Mouse (Mus musculus): ENCODE measurements around the gene 6430531B16Rik. TPM values are rescaled to one million over a fixed set of nuclear protein-coding genes. Genes with fewer than 3 reads are reported as not detected.

Gene 6430531B16Rik
- total and polyA plus RNA-seq, 3 experiments: 0.13 TPM; not detected in 2

DNA sequence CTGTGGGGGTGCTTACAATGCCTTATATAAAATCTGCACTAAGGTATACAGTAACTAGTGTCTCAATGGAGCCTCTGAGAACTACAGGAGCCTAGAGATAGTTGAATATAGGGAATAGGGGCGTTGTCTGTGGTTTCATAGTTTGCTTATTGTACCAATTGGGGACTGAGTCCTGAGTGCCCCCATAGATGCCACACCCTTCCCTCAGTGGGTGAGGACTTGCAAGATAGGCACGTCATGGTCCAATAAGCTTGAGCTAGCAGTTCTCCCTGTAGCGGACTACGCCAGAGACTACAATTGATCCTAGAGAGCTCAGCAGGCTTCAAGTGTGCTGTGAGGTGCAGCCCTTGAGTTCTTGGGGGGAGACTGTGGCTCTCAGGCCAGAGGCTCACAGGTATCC, 23.1 kb downstream of the 6430531B16Rik start:
- H3K9me3 ChIP-seq (replicated peaks; ENCODE audit: insufficient read depth, low read length): no peaks in the 10 kb centered on the region
- H3K36me3 ChIP-seq (ENCODE audit: control insufficient read depth in 1 of 2, insufficient read depth in 2 of 2, low read length in 2 of 2): peaks cover 0 to 8% of the 10 kb centered on the region in 2 experiments; a peak in 2 of 4 replicates
- H3K27ac ChIP-seq (ENCODE audit: control insufficient read depth, low read depth, low read length): no peak overlapping the region
- DNase-seq (ENCODE audit: low read depth, low spot score): peak; percentile 61
- no peaks in the 10 kb centered on the region for H3K79me2 ChIP-seq (ENCODE audit: control insufficient read depth, insufficient read depth, low read length, poor library complexity)
- no peak for TF ChIP-seq NELFE (IDR thresholded peaks at IDR 0.05; ENCODE audit: low read depth, low read length)
- TF ChIP-seq MXI1 (IDR thresholded peaks at IDR 0.05; ENCODE audit: low read depth, low read length): no peak
- TF ChIP-seq TCF12 (IDR thresholded peaks at IDR 0.05; ENCODE audit: low read depth, low read length): no peak
- TF ChIP-seq MAFK (IDR thresholded peaks at IDR 0.05; ENCODE audit: borderline replicate concordance, low read depth, low read length): no peak
- TF ChIP-seq ZNF384 (IDR thresholded peaks at IDR 0.05; ENCODE audit: low read depth, low read length): no peak
- no peak for TF ChIP-seq HCFC1 (IDR thresholded peaks at IDR 0.05; ENCODE audit: low read depth, low read length)
- TF ChIP-seq GABPA (IDR thresholded peaks at IDR 0.05; ENCODE audit: low read depth, low read length): no peak
- TF ChIP-seq BHLHE40 (IDR thresholded peaks at IDR 0.05; ENCODE audit: borderline replicate concordance, low read depth, low read length): no peak
- no peak for TF ChIP-seq GATA1 (IDR thresholded peaks at IDR 0.05; ENCODE audit: low read depth, low read length)
- no peak for TF ChIP-seq E2F4 (IDR thresholded peaks at IDR 0.05; ENCODE audit: borderline replicate concordance, low read depth, low read length)
- no peak for TF ChIP-seq KAT2A (conservative IDR thresholded peaks at IDR 0.05; ENCODE audit: low read depth, low read length)
- no peak for TF ChIP-seq CTCF (IDR thresholded peaks at IDR 0.05 in 2 of 3, conservative IDR thresholded peaks at IDR 0.05 in 1 of 3; ENCODE audit: control insufficient read depth in 1 of 3, insufficient read depth in 1 of 3, low read depth in 2 of 3, low read length in 3 of 3, poor library complexity in 1 of 3, severe bottlenecking in 1 of 3)
- TF ChIP-seq TAL1 (IDR thresholded peaks at IDR 0.05; ENCODE audit: low read length): no peak
- no peak for TF ChIP-seq ZMIZ1 (IDR thresholded peaks at IDR 0.05; ENCODE audit: low read depth, low read length)
- no peak for TF ChIP-seq POLR2AphosphoS2 (IDR thresholded peaks at IDR 0.05; ENCODE audit: low read length)
- no peak for TF ChIP-seq SMC3 (IDR thresholded peaks at IDR 0.05; ENCODE audit: low read depth, low read length)
- no peak for TF ChIP-seq ELF1 (IDR thresholded peaks at IDR 0.05; ENCODE audit: low read depth, low read length)
- TF ChIP-seq RCOR1 (IDR thresholded peaks at IDR 0.05; ENCODE audit: low read depth, low read length): no peak
- no peak for TF ChIP-seq JUND (IDR thresholded peaks at IDR 0.05; ENCODE audit: low read depth, low read length)
- peaks cover 0 to 12% of the 10 kb centered on the region in 2 experiments; a peak in 1 of 4 replicates for H3K4me1 ChIP-seq (ENCODE audit: control insufficient read depth in 1 of 2, insufficient read depth in 2 of 2, low read length in 2 of 2)
- H3K27me3 ChIP-seq (ENCODE audit: control insufficient read depth in 1 of 2, insufficient read depth in 2 of 2, low read length in 2 of 2): no peaks in the 10 kb centered on the region
- H3K9ac ChIP-seq (ENCODE audit: control insufficient read depth, low read depth, low read length, poor library complexity, severe bottlenecking): no peak overlapping the region
- no peak overlapping the region for H3K4me3 ChIP-seq (ENCODE audit: control insufficient read depth in 1 of 2, insufficient read depth in 1 of 2, low read depth in 2 of 2, low read length in 2 of 2)

DNA sequence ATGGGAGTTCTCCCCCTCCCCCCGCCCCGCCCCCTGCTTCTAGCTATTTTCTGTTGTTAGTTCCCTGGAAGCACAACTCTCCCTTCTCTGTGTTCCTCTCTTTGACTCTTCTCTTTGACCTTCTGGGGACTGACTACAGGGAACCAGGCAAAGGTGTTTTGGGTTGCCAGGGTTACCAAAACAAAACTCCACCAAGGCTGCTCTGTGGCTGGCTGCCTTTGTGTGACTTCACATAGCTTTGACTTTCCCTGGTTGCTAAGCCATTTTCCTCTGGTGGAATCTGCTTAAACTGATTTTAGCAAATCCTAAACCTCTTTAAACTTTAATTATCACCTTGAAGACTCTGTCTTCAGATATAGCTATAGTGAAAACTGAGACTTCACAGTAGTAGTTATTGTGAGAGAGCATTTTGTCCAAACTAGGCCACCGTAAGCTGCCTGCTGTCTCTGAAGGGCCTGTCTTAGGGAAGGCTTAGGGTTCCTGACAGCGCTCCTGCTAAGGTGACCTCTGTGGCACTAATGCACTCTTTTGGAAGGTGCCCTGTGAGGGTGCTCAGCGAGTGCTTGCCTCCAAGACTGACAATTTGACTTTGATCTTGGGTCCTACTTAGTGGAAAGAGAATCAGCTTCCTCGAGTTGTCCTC, 26.4 kb downstream of the 6430531B16Rik start:
- peak; percentile 16 for DNase-seq (ENCODE audit: low read depth, low spot score)
- Histone ChIP-seq H3K4me1 (ENCODE audit: control insufficient read depth in 1 of 2, insufficient read depth in 2 of 2, low read length in 2 of 2) (peaks cover 0 to 16% of the 10 kb centered on the region in 2 experiments; a peak in 2 of 4 replicates), H3K4me3 (ENCODE audit: control insufficient read depth in 1 of 2, insufficient read depth in 1 of 2, low read depth in 2 of 2, low read length in 2 of 2) (no peak overlapping the region), H3K27me3 (ENCODE audit: control insufficient read depth in 1 of 2, insufficient read depth in 2 of 2, low read length in 2 of 2) (no peaks in the 10 kb centered on the region), H3K9me3 (replicated peaks; ENCODE audit: insufficient read depth, low read length) (no peaks in the 10 kb centered on the region), H3K27ac (ENCODE audit: control insufficient read depth, low read depth, low read length) (no peak overlapping the region), H3K36me3 (ENCODE audit: control insufficient read depth in 1 of 2, insufficient read depth in 2 of 2, low read length in 2 of 2) (peaks cover 0 to 8% of the 10 kb centered on the region in 2 experiments; a peak in 2 of 4 replicates), H3K79me2 (ENCODE audit: control insufficient read depth, insufficient read depth, low read length, poor library complexity) (no peaks in the 10 kb centered on the region), H3K9ac (ENCODE audit: control insufficient read depth, low read depth, low read length, poor library complexity, severe bottlenecking) (no peak overlapping the region)
- TF ChIP-seq ZC3H11A (IDR thresholded peaks at IDR 0.05; ENCODE audit: low read depth, low read length): no peak
- TF ChIP-seq RCOR1 (IDR thresholded peaks at IDR 0.05; ENCODE audit: low read depth, low read length): no peak
- TF ChIP-seq E2F4 (IDR thresholded peaks at IDR 0.05; ENCODE audit: borderline replicate concordance, low read depth, low read length): no peak
- TF ChIP-seq EP300 (IDR thresholded peaks at IDR 0.05; ENCODE audit: low read depth in 1 of 2, low read length in 2 of 2): no peak
- TF ChIP-seq ZKSCAN1 (IDR thresholded peaks at IDR 0.05; ENCODE audit: low read depth, low read length): no peak
- TF ChIP-seq NRF1 (IDR thresholded peaks at IDR 0.05; ENCODE audit: insufficient read depth, low read depth, low read length, poor library complexity, severe bottlenecking): no peak
- TF ChIP-seq NELFE (IDR thresholded peaks at IDR 0.05; ENCODE audit: low read depth, low read length): no peak
- TF ChIP-seq TBP (IDR thresholded peaks at IDR 0.05; ENCODE audit: low read depth, low read length): no peak
- no peak for TF ChIP-seq ZMIZ1 (IDR thresholded peaks at IDR 0.05; ENCODE audit: low read depth, low read length)
- TF ChIP-seq SMC3 (IDR thresholded peaks at IDR 0.05; ENCODE audit: low read depth, low read length): no peak
- no peak for TF ChIP-seq POLR2A (IDR thresholded peaks at IDR 0.05; ENCODE audit: control insufficient read depth in 1 of 2, insufficient read depth in 1 of 2, low read depth in 1 of 2, low read length in 2 of 2, poor library complexity in 1 of 2)
- TF ChIP-seq SIN3A (IDR thresholded peaks at IDR 0.05; ENCODE audit: low read length): no peak
- no peak for TF ChIP-seq MYB (IDR thresholded peaks at IDR 0.05; ENCODE audit: low read depth, low read length)
